Mouse (Mus musculus): ENCODE measurements around the gene Rbp4. TPM values are rescaled to one million over a fixed set of nuclear protein-coding genes. Genes with fewer than 3 reads are reported as not detected.

Gene Rbp4
- polyA plus RNA-seq, 1 experiment = 17.6 TPM

- no peak overlapping the region for H3K4me3 ChIP-seq (ENCODE audit: insufficient read depth, low read depth, low read length)
- no peaks in the 10 kb centered on the region for H3K27me3 ChIP-seq (replicated peaks; ENCODE audit: control insufficient read depth, insufficient read depth, low read length)
- no peaks in the 10 kb centered on the region for H3K4me1 ChIP-seq (ENCODE audit: control insufficient read depth, insufficient read depth, low read length)
- no peak overlapping the region for H3K27ac ChIP-seq (ENCODE audit: insufficient read depth, low read depth, low read length)
- peak; percentile 38 for DNase-seq
- no peaks in the 10 kb centered on the region for H3K36me3 ChIP-seq (ENCODE audit: control insufficient read depth, insufficient read depth, low read length)
- no peak for TF ChIP-seq POLR2A (IDR thresholded peaks at IDR 0.05; ENCODE audit: low read depth, low read length)
- TF ChIP-seq CTCF (conservative IDR thresholded peaks at IDR 0.05; ENCODE audit: insufficient read depth, insufficient read length, low read depth, low read length) = peak; percentile 66
- WGBS = 53% methylated on average over 11 of the region's 11 CpGs
These were observed 38.0 kb downstream of the Rbp4 start for GRCm38 (mm10) chr19:38086948-38087551.

- no peaks in the 10 kb centered on the region for H3K27me3 ChIP-seq (replicated peaks; ENCODE audit: control insufficient read depth, insufficient read depth, low read length)
- H3K27ac ChIP-seq (ENCODE audit: insufficient read depth, low read depth, low read length) = no peak overlapping the region
- 86% methylated on average over 4 of the region's 4 CpGs for WGBS
- no peak for DNase-seq
- no peak for TF ChIP-seq CTCF (conservative IDR thresholded peaks at IDR 0.05; ENCODE audit: insufficient read depth, insufficient read length, low read depth, low read length)
- no peak for TF ChIP-seq POLR2A (IDR thresholded peaks at IDR 0.05; ENCODE audit: low read depth, low read length)
- no peaks in the 10 kb centered on the region for H3K4me1 ChIP-seq (ENCODE audit: control insufficient read depth, insufficient read depth, low read length)
- no peaks in the 10 kb centered on the region for H3K36me3 ChIP-seq (ENCODE audit: control insufficient read depth, insufficient read depth, low read length)
- H3K4me3 ChIP-seq (ENCODE audit: insufficient read depth, low read depth, low read length) = no peak overlapping the region
These were observed 39.2 kb downstream of the Rbp4 start for GRCm38 (mm10) chr19:38085841-38086240.

- 43% methylated on average over 5 of the region's 5 CpGs for WGBS
- TF ChIP-seq POLR2A (IDR thresholded peaks at IDR 0.05; ENCODE audit: low read depth, low read length) = no peak
- Histone ChIP-seq H3K27me3 (replicated peaks; ENCODE audit: control insufficient read depth, insufficient read depth, low read length) (no peaks in the 10 kb centered on the region), H3K4me3 (ENCODE audit: insufficient read depth, low read depth, low read length) (no peak overlapping the region), H3K4me1 (ENCODE audit: control insufficient read depth, insufficient read depth, low read length) (no peaks in the 10 kb centered on the region), H3K36me3 (ENCODE audit: control insufficient read depth, insufficient read depth, low read length) (no peaks in the 10 kb centered on the region), H3K27ac (ENCODE audit: insufficient read depth, low read depth, low read length) (no peak overlapping the region)
- no peak for DNase-seq
These were observed 42.1 kb downstream of the Rbp4 start for GRCm38 (mm10) chr19:38082931-38083525.

GRCm38 (mm10) chr19:38081361-38081760 lies 43.7 kb downstream of the Rbp4 start:
- H3K27ac ChIP-seq (ENCODE audit: insufficient read depth, low read depth, low read length) = no peak overlapping the region
- H3K4me1 ChIP-seq (ENCODE audit: control insufficient read depth, insufficient read depth, low read length) = no peaks in the 10 kb centered on the region
- TF ChIP-seq POLR2A (IDR thresholded peaks at IDR 0.05; ENCODE audit: low read depth, low read length) (no peak), CTCF (conservative IDR thresholded peaks at IDR 0.05; ENCODE audit: insufficient read depth, insufficient read length, low read depth, low read length) (no peak)
- H3K4me3 ChIP-seq (ENCODE audit: insufficient read depth, low read depth, low read length) = no peak overlapping the region
- WGBS = 60% methylated on average over 3 of the region's 3 CpGs
- DNase-seq = no peak
- no peaks in the 10 kb centered on the region for H3K36me3 ChIP-seq (ENCODE audit: control insufficient read depth, insufficient read depth, low read length)
- H3K27me3 ChIP-seq (replicated peaks; ENCODE audit: control insufficient read depth, insufficient read depth, low read length) = no peaks in the 10 kb centered on the region

DNA sequence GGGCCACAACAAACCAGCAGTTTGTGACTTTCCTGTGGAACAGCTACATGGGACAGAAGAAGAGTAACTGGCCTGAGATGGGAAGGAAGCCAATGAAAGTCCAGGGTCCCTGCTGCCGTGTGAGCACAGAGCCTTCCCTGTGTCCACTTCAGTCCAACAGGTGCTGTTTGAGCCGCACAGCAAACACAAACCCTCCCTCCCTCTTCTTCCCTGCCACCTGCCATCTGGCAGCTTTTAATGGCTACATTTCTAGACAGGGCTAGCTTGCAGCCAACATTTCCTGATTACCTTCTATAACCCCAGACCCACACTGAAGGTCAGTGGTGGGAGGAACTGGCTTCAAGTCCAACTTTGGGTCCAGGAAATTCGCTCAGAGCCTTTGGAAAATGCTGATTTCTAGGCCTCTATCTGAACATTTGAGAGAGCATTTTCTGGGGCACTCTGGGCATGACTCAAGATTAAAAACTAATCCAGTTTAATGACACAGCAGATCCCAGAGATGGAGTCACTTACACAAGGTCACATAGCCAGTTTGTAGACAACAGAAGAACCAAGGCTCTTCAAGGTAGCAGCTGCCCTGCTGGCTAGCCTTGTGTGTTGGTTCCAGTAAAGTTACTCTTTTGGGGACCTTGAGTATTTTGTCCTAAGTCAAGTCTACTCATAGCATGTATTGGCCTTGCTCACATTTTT lies 47.1 kb downstream of the Rbp4 start:
- Histone ChIP-seq H3K4me3 (ENCODE audit: insufficient read depth, low read depth, low read length) (no peak overlapping the region), H3K27ac (ENCODE audit: insufficient read depth, low read depth, low read length) (no peak overlapping the region), H3K4me1 (ENCODE audit: control insufficient read depth, insufficient read depth, low read length) (no peaks in the 10 kb centered on the region), H3K36me3 (ENCODE audit: control insufficient read depth, insufficient read depth, low read length) (no peaks in the 10 kb centered on the region), H3K27me3 (replicated peaks; ENCODE audit: control insufficient read depth, insufficient read depth, low read length) (no peaks in the 10 kb centered on the region)
- TF ChIP-seq CTCF (conservative IDR thresholded peaks at IDR 0.05; ENCODE audit: insufficient read depth, insufficient read length, low read depth, low read length) (no peak), POLR2A (IDR thresholded peaks at IDR 0.05; ENCODE audit: low read depth, low read length) (no peak)
- no peak for DNase-seq
- WGBS = 52% methylated on average over 3 of the region's 3 CpGs

GRCm38 (mm10) chr19:38076251-38076650 lies 48.8 kb downstream of the Rbp4 start:
- Histone ChIP-seq H3K4me3 (ENCODE audit: insufficient read depth, low read depth, low read length) (no peak overlapping the region), H3K4me1 (ENCODE audit: control insufficient read depth, insufficient read depth, low read length) (no peaks in the 10 kb centered on the region), H3K27ac (ENCODE audit: insufficient read depth, low read depth, low read length) (no peak overlapping the region), H3K27me3 (replicated peaks; ENCODE audit: control insufficient read depth, insufficient read depth, low read length) (no peaks in the 10 kb centered on the region), H3K36me3 (ENCODE audit: control insufficient read depth, insufficient read depth, low read length) (no peaks in the 10 kb centered on the region)
- 71% methylated on average over 2 of the region's 2 CpGs for WGBS
- TF ChIP-seq POLR2A (IDR thresholded peaks at IDR 0.05; ENCODE audit: low read depth, low read length) (no peak), CTCF (conservative IDR thresholded peaks at IDR 0.05; ENCODE audit: insufficient read depth, insufficient read length, low read depth, low read length) (no peak)
- no peak for DNase-seq

DNA sequence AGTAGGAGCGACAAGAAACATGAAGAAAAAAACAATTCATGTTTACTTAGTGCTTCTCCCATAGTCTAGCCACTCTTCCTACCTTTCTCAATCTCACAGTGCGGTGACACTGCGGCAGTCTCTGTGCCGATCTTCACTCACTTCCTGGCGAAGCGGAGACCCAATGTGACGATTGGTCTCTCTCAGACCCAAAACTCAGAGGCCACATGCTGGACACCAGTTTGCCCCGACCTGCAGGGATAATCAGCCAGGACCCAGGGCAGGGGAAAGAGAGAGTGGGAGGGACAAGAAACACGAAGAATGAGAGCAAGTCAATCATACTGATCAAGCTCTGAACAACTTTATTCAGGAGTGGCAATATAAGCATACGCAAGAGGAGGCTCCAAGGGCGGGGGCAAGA lies 50.0 kb downstream of the Rbp4 start:
- no peaks in the 10 kb centered on the region for H3K27me3 ChIP-seq (replicated peaks; ENCODE audit: control insufficient read depth, insufficient read depth, low read length)
- H3K36me3 ChIP-seq (ENCODE audit: control insufficient read depth, insufficient read depth, low read length) = no peaks in the 10 kb centered on the region
- no peak for TF ChIP-seq CTCF (conservative IDR thresholded peaks at IDR 0.05; ENCODE audit: insufficient read depth, insufficient read length, low read depth, low read length)
- no peak for TF ChIP-seq POLR2A (IDR thresholded peaks at IDR 0.05; ENCODE audit: low read depth, low read length)
- no peak for DNase-seq
- WGBS = 86% methylated on average over 11 of the region's 11 CpGs
- no peaks in the 10 kb centered on the region for H3K4me1 ChIP-seq (ENCODE audit: control insufficient read depth, insufficient read depth, low read length)
- no peak overlapping the region for H3K27ac ChIP-seq (ENCODE audit: insufficient read depth, low read depth, low read length)
- no peak overlapping the region for H3K4me3 ChIP-seq (ENCODE audit: insufficient read depth, low read depth, low read length)

Data from kidney, adult 2 months (tissue).